Mouse (Mus musculus) embryonic facial prominence, embryonic 11.5 days (tissue): Measurements from ENCODE around the gene Khdc4. TPM values are rescaled to one million over a fixed set of nuclear protein-coding genes. Genes with fewer than 3 reads are reported as not detected.

ENCODE experiments used
- ATAC-seq: fragments of 200-750 bp; cut with Nextera tagmentation; replicated peaks from 2 replicates; pipeline ENCODE4 v1.8.0; 2017; ENCODE audit warnings: low read depth; ENCODE audit not compliant: insufficient number of reproducible peaks, low FRiP score, low TSS enrichment
- DNase-seq: peaks from one replicate; pipeline ENCODE4 v3.0.0-alpha.2; 2015; ENCODE audit warnings: low spot score
- H3K27ac ChIP-seq: fragments of 300-500 bp; sonication (generic); replicated peaks from 2 replicates; pipeline ENCODE4 v1.5.1; 2014; ENCODE audit warnings: mild to moderate bottlenecking, low read depth, low read length, control low read depth
- H3K27me3 ChIP-seq: fragments of 300-500 bp; sonication (generic); 2 replicates; pipeline ENCODE4 v1.6.1; 2014; ENCODE audit warnings: mild to moderate bottlenecking, low read length, moderate library complexity, mixed read lengths; ENCODE audit not compliant: control insufficient read depth, insufficient read depth
- H3K36me3 ChIP-seq: fragments of 300-500 bp; sonication (generic); replicated peaks from 2 replicates; pipeline ENCODE4 v1.6.1; 2014; ENCODE audit warnings: low read depth, mild to moderate bottlenecking, low read length, moderate library complexity, mixed read lengths; ENCODE audit not compliant: control insufficient read depth, insufficient read depth
- H3K4me1 ChIP-seq: fragments of 300-500 bp; sonication (generic); 2 replicates; pipeline ENCODE4 v1.6.1; 2014; ENCODE audit warnings: low read length, mixed read lengths; ENCODE audit not compliant: control insufficient read depth, insufficient read depth
- H3K4me2 ChIP-seq: fragments of 300-500 bp; sonication (generic); 2 replicates; pipeline ENCODE4 v1.6.1; 2014; ENCODE audit warnings: low read depth, mild to moderate bottlenecking, control low read depth, low read length, moderate library complexity
- H3K4me3 ChIP-seq: fragments of 300-500 bp; sonication (generic); 2 replicates; pipeline ENCODE4 v1.5.1; 2014; ENCODE audit warnings: low read depth, low read length, control low read depth
- H3K9ac ChIP-seq: fragments of 300-500 bp; sonication (generic); replicated peaks from 2 replicates; pipeline ENCODE4 v1.6.1; 2014; ENCODE audit warnings: mild to moderate bottlenecking, control low read depth, low read length
- H3K9me3 ChIP-seq: fragments of 300-500 bp; sonication (generic); replicated peaks from 2 replicates; pipeline ENCODE4 v1.6.1; 2016; ENCODE audit warnings: mild to moderate bottlenecking, low read length, inconsistent platforms, mixed read lengths; ENCODE audit not compliant: control insufficient read depth
- WGBS: fragments of 180-500 bp; shearing (Covaris S2); extraction: QIAGEN DNeasy Blood & Tissue Kit; methylation state at CpG from one replicate; pipeline ENCODE4 v1.1.7; 2014; 5-methylcytosine and 5-hydroxymethylcytosine counted together
- polyA plus RNA-seq: library from polyadenylated mRNA; unstranded; fragments of >200 nt; fragmentation: Nextera tagmentation; extraction: Ambion mirVana; gene quantifications from 2 replicates; pipeline ENCODE4 v1.2.1, GENCODE M21; 2014

Khdc4 gene
- polyA plus RNA-seq, 1 experiment from 2014 or later: 101 TPM

DNA sequence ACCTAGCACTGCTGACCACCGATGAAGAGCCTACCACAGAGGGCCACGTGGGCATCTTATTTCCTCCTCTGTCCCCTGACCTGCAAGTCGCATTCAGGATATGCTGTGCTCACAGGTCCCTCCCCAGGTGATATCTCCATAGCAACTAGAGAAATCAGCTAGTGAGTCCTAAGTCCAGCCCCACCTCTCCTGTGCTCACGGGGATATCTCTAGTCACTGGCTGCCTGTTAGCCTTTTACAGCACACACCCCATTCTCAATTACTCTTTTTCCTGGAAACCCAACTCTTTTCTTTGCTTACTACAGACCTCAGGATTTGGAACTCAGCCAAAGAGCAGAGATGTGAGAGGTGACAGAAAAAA is 61.2 kb downstream of the Khdc4 start:
- Histone ChIP-seq H3K27me3 (no peaks in the 10 kb centered on the region), H3K4me1 (no peaks in the 10 kb centered on the region), H3K9ac (no peak overlapping the region), H3K9me3 (peaks cover 6% of the 10 kb centered on the region; the same call in 1 of the 2 replicates), H3K4me3 (no peak overlapping the region), H3K36me3 (peaks cover 25% of the 10 kb centered on the region), H3K27ac (no peak overlapping the region), H3K4me2 (no peak overlapping the region)
- ATAC-seq: no peak
- 95% methylated on average over 4 of the region's 4 CpGs for WGBS
- no peak for DNase-seq

GRCm38 (mm10) chr3:88754283-88754682 is 68.7 kb downstream of the Khdc4 start:
- Histone ChIP-seq H3K4me1 (no peaks in the 10 kb centered on the region), H3K9ac (no peak overlapping the region), H3K4me3 (no peak overlapping the region), H3K27ac (no peak overlapping the region), H3K36me3 (no peaks in the 10 kb centered on the region), H3K9me3 (no peaks in the 10 kb centered on the region), H3K4me2 (no peak overlapping the region), H3K27me3 (no peaks in the 10 kb centered on the region)
- no peak for ATAC-seq
- WGBS: 77% methylated on average over 4 of the region's 4 CpGs
- DNase-seq: no peak

- no peak overlapping the region for H3K9ac ChIP-seq
- no peak overlapping the region for H3K27ac ChIP-seq
- H3K9me3 ChIP-seq: no peaks in the 10 kb centered on the region
- H3K4me1 ChIP-seq: no peaks in the 10 kb centered on the region
- H3K27me3 ChIP-seq: no peaks in the 10 kb centered on the region
- no peaks in the 10 kb centered on the region; the same call in 1 of the 2 replicates for H3K36me3 ChIP-seq
- DNase-seq (no peak), ATAC-seq (no peak)
- H3K4me2 ChIP-seq: no peak overlapping the region
- no peak overlapping the region for H3K4me3 ChIP-seq
- 62% methylated on average over 3 of the region's 3 CpGs for WGBS
Measured at GRCm38 (mm10) chr3:88755541-88755940, 69.9 kb downstream of the Khdc4 start.

- H3K4me2 ChIP-seq: no peak overlapping the region
- ATAC-seq: no peak
Measured at GRCm38 (mm10) chr3:88756276-88756675, 70.7 kb downstream of the Khdc4 start.

DNA sequence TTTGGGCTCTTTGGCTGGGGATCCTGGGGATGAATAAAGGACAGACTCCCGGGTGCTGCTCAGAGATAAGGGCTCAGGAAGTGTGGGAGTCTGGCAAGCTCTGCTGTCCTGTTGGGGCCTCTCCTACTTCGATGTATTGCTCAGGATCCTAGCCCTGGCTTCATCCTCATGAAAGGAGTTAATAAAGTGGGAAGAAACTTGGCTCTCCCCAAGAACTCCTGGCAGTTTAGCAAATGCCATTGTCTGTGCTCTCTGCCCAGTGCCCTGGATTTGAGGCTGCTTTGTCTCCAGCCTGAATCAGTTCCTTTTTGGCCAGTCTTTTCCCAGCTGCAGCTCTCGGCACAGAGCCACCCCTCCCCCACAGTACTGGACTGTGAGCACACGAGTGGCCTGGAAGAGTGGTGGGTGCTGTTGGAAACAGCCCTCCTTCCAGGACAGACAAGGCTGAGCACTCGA is 72.5 kb downstream of the Khdc4 start:
- 18% methylated on average over 5 of the region's 5 CpGs for WGBS
- peaks cover 9% of the 10 kb centered on the region for H3K36me3 ChIP-seq
- ATAC-seq: 0 out of 2 replicates have a peak, but pooled peaks have one; percentile 45

More at GRCm38 (mm10) chr3:88756276-88756675, 70.7 kb downstream of the Khdc4 start:
- Histone ChIP-seq H3K9me3 (no peaks in the 10 kb centered on the region), H3K4me3 (no peak overlapping the region), H3K36me3 (peaks cover under 1% of the 10 kb centered on the region), H3K27ac (no peak overlapping the region), H3K27me3 (no peaks in the 10 kb centered on the region), H3K9ac (no peak overlapping the region; the same call in 1 of the 2 replicates), H3K4me1 (no peaks in the 10 kb centered on the region)
- 51% methylated on average over 4 of the region's 4 CpGs for WGBS
- no peak for DNase-seq

GRCm38 (mm10) chr3:88761619-88762018 is 76.0 kb downstream of the Khdc4 start:
- no peak overlapping the region for H3K9ac ChIP-seq
- H3K36me3 ChIP-seq: peaks cover 9% of the 10 kb centered on the region
- no peak overlapping the region for H3K4me3 ChIP-seq
- 94% methylated on average over 19 of the region's 19 CpGs for WGBS
- no peaks in the 10 kb centered on the region for H3K27me3 ChIP-seq
- no peaks in the 10 kb centered on the region for H3K4me1 ChIP-seq
- no peak overlapping the region for H3K27ac ChIP-seq
- H3K4me2 ChIP-seq: no peak overlapping the region
- DNase-seq (no peak), ATAC-seq (no peak)
- H3K9me3 ChIP-seq: no peaks in the 10 kb centered on the region

More for the DNA sequence above, 72.5 kb downstream of the Khdc4 start:
- Histone ChIP-seq H3K27ac (0 out of 2 replicates have a peak overlapping the region, but pooled peaks have one; percentile 28), H3K9me3 (no peaks in the 10 kb centered on the region), H3K4me1 (no peaks in the 10 kb centered on the region), H3K4me3 (no peak overlapping the region), H3K27me3 (no peaks in the 10 kb centered on the region), H3K9ac (peak overlapping the region; percentile 23), H3K4me2 (no peak overlapping the region)
- peak; percentile 53 for DNase-seq

DNA sequence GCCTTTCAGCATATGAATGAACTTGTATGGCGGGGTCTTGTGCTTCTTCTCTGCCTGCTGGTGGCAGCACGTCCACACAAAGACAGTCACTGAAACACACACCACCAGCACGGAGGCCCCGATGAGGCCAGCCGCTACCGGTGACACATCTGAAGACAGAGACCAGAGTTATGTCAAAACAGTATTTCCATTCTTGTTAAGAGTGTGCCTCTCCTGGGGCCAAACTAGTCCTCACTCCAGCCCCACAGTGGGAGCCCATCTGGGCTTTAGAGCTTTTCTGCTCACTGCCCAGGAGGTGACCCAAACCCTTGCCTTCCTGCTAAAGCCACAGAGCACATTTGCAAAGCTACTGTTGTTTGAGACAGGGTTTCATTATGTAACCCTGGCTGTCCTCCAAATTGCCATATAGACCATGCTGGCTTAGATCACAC is 76.8 kb downstream of the Khdc4 start:
- H3K9me3 ChIP-seq: no peaks in the 10 kb centered on the region
- ATAC-seq (no peak), DNase-seq (no peak)
- 62% methylated on average over 6 of the region's 6 CpGs for WGBS
- H3K4me3 ChIP-seq: no peak overlapping the region
- peaks cover 9% of the 10 kb centered on the region for H3K36me3 ChIP-seq
- no peak overlapping the region for H3K9ac ChIP-seq
- H3K27ac ChIP-seq: no peak overlapping the region
- no peaks in the 10 kb centered on the region for H3K4me1 ChIP-seq
- H3K4me2 ChIP-seq: no peak overlapping the region
- no peaks in the 10 kb centered on the region for H3K27me3 ChIP-seq
